In genomic region chr7:112720143-112720988, GRCm38 (mm10) we compare ENCODE assay signal across 8 mouse cellular contexts. TPM values are rescaled to one million over a fixed set of nuclear protein-coding genes. Genes with fewer than 3 reads are reported as not detected.
DNase-seq lines count a peak whose midpoint lies in the region; ATAC-seq and TF ChIP-seq lines count a peak whose summit lies in the region.

No protein-coding gene starts in this region.

- peak; percentile 76 for DNase-seq in 3134 (ENCODE audit: extremely low read depth, insufficient read length, low spot score)
- peak; percentile 75 for DNase-seq in adrenal gland, postnatal 10 days
- peak; percentile 35 to 44 for DNase-seq in heart, postnatal 14 days
- DNase-seq in layer of hippocampus, adult 18-20 months (ENCODE audit: low spot score in 2 of 2), result peak; percentile 74 to 87
- DNase-seq in right cerebral cortex, postnatal 14 days, result peak; percentile 42
- no peak for DNase-seq in spleen, postnatal 36 days (ENCODE audit: low spot score in 2 of 2)

- H3K27me3 ChIP-seq in lung, embryonic 15.5 days, result no peaks in the 10 kb centered on the region

- no peaks in the 10 kb centered on the region for H3K36me3 ChIP-seq in lung, embryonic 15.5 days

- H3K9ac ChIP-seq in lung, embryonic 15.5 days, result no peak overlapping the region

- no peak overlapping the region for H3K4me3 ChIP-seq in embryonic fibroblast, embryonic 13.5 days (ENCODE audit: insufficient read depth, low read length)
- peak overlapping the region; percentile 18 for H3K4me3 ChIP-seq in lung, embryonic 15.5 days

- no peaks in the 10 kb centered on the region for H3K9me3 ChIP-seq in lung, embryonic 15.5 days

- no peak for TF ChIP-seq CTCF in embryonic fibroblast, embryonic 13.5 days (IDR thresholded peaks at IDR 0.05; ENCODE audit: borderline replicate concordance, insufficient read depth, low read length)

- peak; percentile 76 for ATAC-seq in lung, embryonic 15.5 days (ENCODE audit: borderline replicate concordance, extremely low read depth, low FRiP score, low TSS enrichment)

- H3K4me1 ChIP-seq in embryonic fibroblast, embryonic 13.5 days (ENCODE audit: control insufficient read depth, insufficient read depth, low read length), result peaks cover 31% of the 10 kb centered on the region
- peaks cover 66% of the 10 kb centered on the region for H3K4me1 ChIP-seq in lung, embryonic 15.5 days

- H3K27ac ChIP-seq in embryonic fibroblast, embryonic 13.5 days (ENCODE audit: insufficient read depth, low read length), result peak overlapping the region; percentile 63
- H3K27ac ChIP-seq in lung, embryonic 15.5 days, result peak overlapping the region; percentile 92

- intact Hi-C loops in heart, postnatal 14 days (cut with DNase I), result loop anchor here (2.0 kb wide), 1 partner anchor 36 kb away; no protein-coding TSS in a partner anchor

- no peak for TF ChIP-seq POLR2A in embryonic fibroblast, embryonic 13.5 days (IDR thresholded peaks at IDR 0.05; ENCODE audit: low read depth, low read length)

- WGBS in lung, embryonic 15.5 days, result 3% methylated on average over 23 of the region's 23 CpGs

- H3K4me2 ChIP-seq in lung, embryonic 15.5 days, result peak overlapping the region; percentile 55

RNA-seq across cellular contexts. Expression of gene Tead1, which starts 41.2 kb away (rescaled TPM):
- 10 to 100 TPM; 60.3 to 67.6 TPM for total RNA-seq in adrenal gland, postnatal 10 days (2021)
- 209 and 224 TPM in 2 replicates for polyA plus RNA-seq in embryonic fibroblast, embryonic 13.5 days (2011; ENCODE audit: insufficient read length, low read depth, missing spikeins)
- total RNA-seq in heart, postnatal 14 days (2021), result 100 to 1,000 TPM; 147 to 154 TPM
- 10 to 100 TPM; 22.6 to 25.3 TPM for total RNA-seq in layer of hippocampus, adult 18-20 months (2021)
- polyA plus RNA-seq in lung, embryonic 15.5 days (2015; fragmentation: Nextera tagmentation; extraction: Ambion mirVana), result 23.1 and 30.0 TPM in 2 replicates

Comparison
In these comparisons a context has a peak if more than half of its experiments do, and no peak if none do; other contexts are left out.
1. DNase-seq: peak in 3134 (single experiment), adrenal gland, postnatal 10 days (single experiment), heart, postnatal 14 days (2 of 2), layer of hippocampus, adult 18-20 months (2 of 2) and right cerebral cortex, postnatal 14 days (single experiment); none in spleen, postnatal 36 days (0 of 2).